Mouse (Mus musculus) megakaryocyte progenitor cell, adult 5-6 weeks (primary cell): ENCODE results near the gene Ogg1. TPM values are rescaled to one million over a fixed set of nuclear protein-coding genes. Genes with fewer than 3 reads are reported as not detected.
"Not testable (repeated sequence)": the region's sequence is repeated elsewhere in the genome, so short reads cannot be mapped to it uniquely, and the experiment has no call there.

Experiments used
- ATAC-seq: replicated peaks from 2 replicates; pipeline ENCODE4 v1.8.0; 2016; ENCODE audit warnings: mild to moderate bottlenecking, moderate TSS enrichment, inconsistent platforms; ENCODE audit not compliant: poor library complexity
- total RNA-seq, 2 experiments: library from RNA; stranded (forward) in 1 of 2; stranded (reverse) in 1 of 2; fragments of 157-497, 149-512 nt in 1 of 2; fragments of 200-1000 nt in 1 of 2; gene quantifications; 2 replicates each; pipeline versions ENCODE4 v1.2.3 to v1.2.4; 2015 to 2017

Gene Ogg1
- total RNA-seq, 2 experiments from 2014 or later: 4.1 to 13.4 TPM

- ATAC-seq: peak; percentile 54
Measured at GRCm38 (mm10) chr6:113330547-113330946, 3.8 kb downstream of the Ogg1 start.

- no peak for ATAC-seq
Measured at GRCm38 (mm10) chr6:113331721-113332120, 4.9 kb downstream of the Ogg1 start.

- ATAC-seq: not testable (repeated sequence)
Measured at GRCm38 (mm10) chr6:113332734-113333133, 6.0 kb downstream of the Ogg1 start.

- no peak for ATAC-seq
Measured at GRCm38 (mm10) chr6:113333137-113333950, 6.6 kb downstream of the Ogg1 start.

GRCm38 (mm10) chr6:113334216-113334615 lies 7.4 kb downstream of the Ogg1 start:
- ATAC-seq: no peak

GRCm38 (mm10) chr6:113336852-113337620 lies 10.3 kb downstream of the Ogg1 start:
- no peak for ATAC-seq

- peak; percentile 59 for ATAC-seq
Measured at GRCm38 (mm10) chr6:113341574-113341973, 14.8 kb downstream of the Ogg1 start.

GRCm38 (mm10) chr6:113342297-113342696 lies 15.5 kb downstream of the Ogg1 start:
- no peak for ATAC-seq

- ATAC-seq: peak; percentile 85
Measured at GRCm38 (mm10) chr6:113343177-113344092, 16.7 kb downstream of the Ogg1 start, which contains the start of gene Camk1. Gene Camk1 (minus strand): TSS chr6:113343984.

- no peak for ATAC-seq
Measured at GRCm38 (mm10) chr6:113344321-113344720, 17.5 kb downstream of the Ogg1 start.

- ATAC-seq: no peak
Measured at GRCm38 (mm10) chr6:113346897-113347296, 20.1 kb downstream of the Ogg1 start.

GRCm38 (mm10) chr6:113350538-113350937 lies 23.8 kb downstream of the Ogg1 start:
- no peak for ATAC-seq

- ATAC-seq: no peak
Measured at GRCm38 (mm10) chr6:113351161-113351560, 24.4 kb downstream of the Ogg1 start.

- peak; percentile 83 for ATAC-seq
Measured at GRCm38 (mm10) chr6:113351653-113352052, 24.9 kb downstream of the Ogg1 start.

GRCm38 (mm10) chr6:113352820-113353219 lies 26.0 kb downstream of the Ogg1 start:
- no peak for ATAC-seq

GRCm38 (mm10) chr6:113353696-113354095 lies 26.9 kb downstream of the Ogg1 start:
- ATAC-seq: no peak

GRCm38 (mm10) chr6:113361476-113361875 lies 34.7 kb downstream of the Ogg1 start:
- no peak for ATAC-seq

- ATAC-seq: no peak
Measured at GRCm38 (mm10) chr6:113362241-113362640, 35.5 kb downstream of the Ogg1 start.

GRCm38 (mm10) chr6:113364518-113365135 lies 37.9 kb downstream of the Ogg1 start:
- no peak for ATAC-seq

- ATAC-seq: no peak
Measured at GRCm38 (mm10) chr6:113366639-113367038, 39.9 kb downstream of the Ogg1 start.
